Mouse (Mus musculus) midbrain, embryonic 16.5 days (tissue): ENCODE data around the gene Gm49387. TPM values are rescaled to one million over a fixed set of nuclear protein-coding genes. Genes with fewer than 3 reads are reported as not detected.

Source experiments
- ATAC-seq: fragments of 200-750 bp; cut with Nextera tagmentation; 2 replicates; pipeline ENCODE4 v1.8.0; 2017; ENCODE audit warnings: moderate TSS enrichment
- H3K27ac ChIP-seq: fragments of 300-500 bp; sonication (generic); 2 replicates; pipeline ENCODE4 v1.5.1; 2014; ENCODE audit warnings: mild to moderate bottlenecking, low read length, mixed read lengths
- H3K27me3 ChIP-seq: fragments of 300-500 bp; sonication (generic); 2 replicates; pipeline ENCODE4 v1.6.1; 2014; ENCODE audit warnings: low read depth, low read length, mixed read lengths; ENCODE audit not compliant: control insufficient read depth, insufficient read depth
- H3K36me3 ChIP-seq: fragments of 300-500 bp; sonication (generic); 2 replicates; pipeline ENCODE4 v1.6.1; 2014; ENCODE audit warnings: mild to moderate bottlenecking, low read length, moderate library complexity, mixed read lengths; ENCODE audit not compliant: control insufficient read depth, insufficient read depth
- H3K4me1 ChIP-seq: fragments of 300-500 bp; sonication (generic); 2 replicates; pipeline ENCODE4 v1.6.1; 2014; ENCODE audit warnings: mild to moderate bottlenecking, low read length, mixed read lengths; ENCODE audit not compliant: control insufficient read depth, insufficient read depth
- H3K4me2 ChIP-seq: fragments of 300-500 bp; sonication (generic); 2 replicates; pipeline ENCODE4 v1.6.1; 2014; ENCODE audit warnings: mild to moderate bottlenecking, low read length, mixed read lengths
- H3K4me3 ChIP-seq: fragments of 300-500 bp; sonication (generic); 2 replicates; pipeline ENCODE4 v1.5.1; 2014; ENCODE audit warnings: low read depth, mild to moderate bottlenecking, low read length, moderate library complexity, mixed read lengths
- H3K9ac ChIP-seq: fragments of 300-500 bp; sonication (generic); 2 replicates; pipeline ENCODE4 v1.6.1; 2014; ENCODE audit warnings: low read depth, low read length, mixed read lengths
- H3K9me3 ChIP-seq: fragments of 300-500 bp; sonication (generic); replicated peaks from 2 replicates; pipeline ENCODE4 v1.6.1; 2014; ENCODE audit warnings: mild to moderate bottlenecking, low read length, mixed read lengths; ENCODE audit not compliant: control insufficient read depth, poor library complexity, severe bottlenecking
- WGBS: fragments of 180-500 bp; shearing (Covaris S2); extraction: QIAGEN DNeasy Blood & Tissue Kit; methylation state at CpG from one replicate; pipeline ENCODE4 v1.1.7; 2014; 5-methylcytosine and 5-hydroxymethylcytosine counted together
- polyA plus RNA-seq: library from polyadenylated mRNA; unstranded; fragments of >200 nt; fragmentation: Nextera tagmentation; extraction: Ambion mirVana; gene quantifications from 2 replicates; pipeline ENCODE4 v1.2.1, GENCODE M21; 2015

The Gm49387 gene
- polyA plus RNA-seq, 1 experiment from 2014 or later: not detected

DNA sequence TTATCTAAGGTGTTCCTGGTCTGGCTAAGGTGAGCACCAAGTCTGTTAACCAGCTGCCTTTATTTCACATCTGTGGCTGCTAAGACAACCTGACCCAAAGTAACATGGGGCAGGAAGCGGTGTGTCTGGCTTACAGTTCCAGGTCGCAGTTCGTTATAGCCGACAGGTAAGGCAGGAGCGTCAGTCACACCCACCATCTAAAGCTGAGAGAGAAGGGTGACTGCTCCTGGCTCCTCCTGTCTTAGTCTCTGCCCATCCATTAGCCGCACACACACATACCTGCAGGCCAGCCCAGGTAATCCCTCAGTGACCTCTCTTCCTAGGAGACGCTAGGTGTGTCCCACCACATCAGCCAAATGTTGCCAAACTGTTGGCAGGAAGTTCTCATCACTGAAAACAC is 15.7 kb upstream of the Gm49387 start:
- ATAC-seq: no peak
- WGBS: 84% methylated on average over 7 of the region's 7 CpGs
- no peaks in the 10 kb centered on the region for H3K9me3 ChIP-seq

GRCm38 (mm10) chr14:31655406-31655805 is 14.7 kb upstream of the Gm49387 start:
- no peak overlapping the region for H3K4me2 ChIP-seq
- no peak overlapping the region for H3K27ac ChIP-seq
- H3K4me1 ChIP-seq: no peaks in the 10 kb centered on the region
- no peaks in the 10 kb centered on the region for H3K36me3 ChIP-seq
- H3K9ac ChIP-seq: no peak overlapping the region
- 71% methylated on average over 14 of the region's 14 CpGs for WGBS
- H3K9me3 ChIP-seq: no peaks in the 10 kb centered on the region
- no peak overlapping the region for H3K4me3 ChIP-seq
- no peaks in the 10 kb centered on the region for H3K27me3 ChIP-seq
- ATAC-seq: no peak

More for the DNA sequence above, 15.7 kb upstream of the Gm49387 start:
- Histone ChIP-seq H3K27ac (no peak overlapping the region), H3K4me2 (no peak overlapping the region), H3K36me3 (no peaks in the 10 kb centered on the region), H3K27me3 (no peaks in the 10 kb centered on the region), H3K4me3 (no peak overlapping the region), H3K9ac (no peak overlapping the region), H3K4me1 (0 out of 2 replicates have a peak, but pooled peaks cover 2% of the 10 kb centered on the region)

GRCm38 (mm10) chr14:31654816-31655215 is 14.1 kb upstream of the Gm49387 start:
- no peaks in the 10 kb centered on the region for H3K36me3 ChIP-seq
- H3K9me3 ChIP-seq: no peaks in the 10 kb centered on the region
- no peak overlapping the region for H3K4me2 ChIP-seq
- H3K4me3 ChIP-seq: no peak overlapping the region
- H3K27me3 ChIP-seq: no peaks in the 10 kb centered on the region
- no peak overlapping the region for H3K9ac ChIP-seq
- no peaks in the 10 kb centered on the region for H3K4me1 ChIP-seq
- no peak overlapping the region for H3K27ac ChIP-seq
- 84% methylated on average over 5 of the region's 5 CpGs for WGBS
- no peak for ATAC-seq

DNA sequence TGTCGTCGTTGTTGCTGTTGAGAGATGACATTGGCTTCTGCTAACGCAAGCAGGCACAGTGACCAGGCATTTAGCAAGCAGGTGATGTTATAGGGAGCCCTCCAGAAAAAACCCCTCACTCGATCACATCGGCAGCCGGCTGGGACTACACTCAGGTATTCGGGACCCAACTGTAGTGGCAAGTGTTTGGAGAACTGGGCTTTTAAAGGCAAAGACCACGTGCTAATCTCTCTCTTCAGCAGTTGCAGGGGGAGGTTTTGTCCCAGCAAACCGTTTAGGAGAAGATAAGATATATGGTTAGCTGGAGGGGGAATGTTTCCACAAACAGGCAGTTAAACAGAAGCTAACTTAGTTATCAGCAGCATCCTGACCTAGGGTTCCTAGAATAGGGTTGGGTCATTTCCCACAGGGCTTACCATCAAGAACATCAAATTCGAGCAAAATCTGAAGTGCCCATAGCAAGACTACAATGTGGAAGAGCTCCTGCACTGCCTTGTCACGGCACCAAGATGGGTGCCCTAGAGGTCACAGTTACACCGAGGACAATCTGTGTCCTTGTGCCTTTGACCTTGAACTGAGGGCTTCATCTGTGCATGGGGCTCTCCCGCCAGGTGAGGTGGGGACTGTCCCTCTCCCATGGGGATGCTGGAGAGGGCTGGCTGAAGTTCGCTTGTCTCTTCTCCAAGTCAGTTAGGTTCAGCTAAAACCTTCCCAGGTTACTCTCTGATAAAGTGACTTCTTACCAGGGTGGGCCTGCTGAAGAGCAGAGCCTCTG is 12.6 kb upstream of the Gm49387 start:
- no peaks in the 10 kb centered on the region for H3K9me3 ChIP-seq
- no peak for ATAC-seq
- no peaks in the 10 kb centered on the region for H3K4me1 ChIP-seq
- WGBS: 86% methylated on average over 14 of the region's 14 CpGs
- no peaks in the 10 kb centered on the region for H3K27me3 ChIP-seq
- no peak overlapping the region for H3K4me3 ChIP-seq
- no peak overlapping the region for H3K27ac ChIP-seq
- no peaks in the 10 kb centered on the region for H3K36me3 ChIP-seq
- H3K9ac ChIP-seq: no peak overlapping the region
- H3K4me2 ChIP-seq: no peak overlapping the region

DNA sequence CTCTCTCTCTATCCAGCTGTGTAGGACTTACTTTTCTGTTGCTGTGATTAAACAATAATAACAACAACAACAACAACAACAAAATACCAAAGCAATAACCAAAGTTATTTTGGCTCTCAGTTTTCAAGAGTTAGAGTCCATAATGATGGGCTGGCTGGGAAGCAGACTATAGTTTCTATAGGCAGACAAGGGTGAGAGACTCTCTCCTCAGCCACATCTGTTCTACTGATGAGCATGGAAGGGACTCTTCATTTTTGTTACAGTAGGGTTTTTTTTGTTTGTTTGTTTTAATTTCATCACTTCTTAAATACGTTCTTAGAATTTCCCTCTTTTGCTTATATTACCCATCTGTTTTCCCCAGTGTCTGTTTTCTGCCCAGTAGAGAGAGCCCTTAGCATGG is 11.9 kb upstream of the Gm49387 start:
- Histone ChIP-seq H3K9me3 (no peaks in the 10 kb centered on the region), H3K4me1 (no peaks in the 10 kb centered on the region), H3K4me3 (no peak overlapping the region), H3K27me3 (no peaks in the 10 kb centered on the region), H3K4me2 (no peak overlapping the region), H3K36me3 (no peaks in the 10 kb centered on the region), H3K27ac (no peak overlapping the region), H3K9ac (no peak overlapping the region)
- 92% methylated on average over 1 of the region's 1 CpGs for WGBS
- ATAC-seq: no peak

DNA sequence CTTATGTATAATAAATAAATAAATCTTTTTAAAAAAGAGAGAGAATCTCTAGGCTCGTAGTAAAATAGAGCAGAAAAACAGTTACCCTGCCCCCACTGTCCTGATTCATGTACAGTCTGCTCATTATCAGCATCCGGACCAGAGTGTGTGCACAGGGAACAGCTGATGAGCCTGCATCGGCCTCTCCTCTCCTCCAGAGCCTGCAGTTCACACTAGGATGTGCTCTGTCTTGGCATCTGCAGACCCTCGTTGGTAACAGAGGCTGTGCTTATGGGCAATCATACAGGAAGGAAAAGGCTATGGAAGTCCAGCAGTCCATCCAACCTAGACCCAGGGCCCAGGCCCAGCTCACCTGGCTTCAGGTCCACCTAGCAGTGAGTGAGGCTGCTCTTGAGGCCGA is 11.4 kb upstream of the Gm49387 start:
- no peak overlapping the region for H3K4me2 ChIP-seq
- H3K9me3 ChIP-seq: no peaks in the 10 kb centered on the region
- no peaks in the 10 kb centered on the region for H3K27me3 ChIP-seq
- no peaks in the 10 kb centered on the region for H3K4me1 ChIP-seq
- ATAC-seq: no peak
- H3K9ac ChIP-seq: no peak overlapping the region
- H3K27ac ChIP-seq: no peak overlapping the region
- H3K4me3 ChIP-seq: no peak overlapping the region
- H3K36me3 ChIP-seq: no peaks in the 10 kb centered on the region
- WGBS: 78% methylated on average over 5 of the region's 5 CpGs

DNA sequence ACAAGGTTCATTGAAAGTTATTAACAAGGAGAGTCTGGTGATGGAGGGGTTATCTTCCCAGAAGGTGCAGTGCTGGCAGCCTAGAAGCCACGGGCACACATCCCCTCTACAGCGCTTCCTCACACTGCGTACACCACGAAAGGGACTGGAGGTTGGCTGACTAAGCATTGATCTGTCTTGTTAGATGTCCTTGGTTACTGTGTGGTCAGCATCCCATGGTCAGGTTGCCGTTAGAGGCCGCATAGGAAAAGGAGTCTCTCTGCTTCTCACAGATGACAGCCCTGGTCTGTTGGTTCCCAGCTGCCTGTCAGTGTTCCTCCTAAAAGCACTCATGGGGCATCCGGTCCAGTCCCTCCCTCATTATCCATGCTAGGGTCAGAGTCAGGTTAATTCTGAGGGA is 10.5 kb upstream of the Gm49387 start:
- Histone ChIP-seq H3K9ac (no peak overlapping the region), H3K4me1 (no peaks in the 10 kb centered on the region), H3K27me3 (no peaks in the 10 kb centered on the region), H3K9me3 (no peaks in the 10 kb centered on the region), H3K4me2 (no peak overlapping the region), H3K4me3 (no peak overlapping the region), H3K36me3 (no peaks in the 10 kb centered on the region), H3K27ac (no peak overlapping the region)
- 92% methylated on average over 7 of the region's 7 CpGs for WGBS
- ATAC-seq: no peak

- H3K9me3 ChIP-seq: no peaks in the 10 kb centered on the region
- no peak overlapping the region for H3K9ac ChIP-seq
- H3K27me3 ChIP-seq: no peaks in the 10 kb centered on the region
- H3K27ac ChIP-seq: no peak overlapping the region
- WGBS: 98% methylated on average over 3 of the region's 3 CpGs
- H3K4me2 ChIP-seq: no peak overlapping the region
- H3K36me3 ChIP-seq: no peaks in the 10 kb centered on the region
- no peaks in the 10 kb centered on the region for H3K4me1 ChIP-seq
- H3K4me3 ChIP-seq: no peak overlapping the region
- ATAC-seq: no peak
These were observed 9.7 kb upstream of the Gm49387 start for GRCm38 (mm10) chr14:31650347-31650746.

GRCm38 (mm10) chr14:31647991-31648390 is 7.3 kb upstream of the Gm49387 start:
- no peaks in the 10 kb centered on the region for H3K4me1 ChIP-seq
- no peak overlapping the region for H3K4me3 ChIP-seq
- no peak overlapping the region for H3K4me2 ChIP-seq
- WGBS: 90% methylated on average over 10 of the region's 10 CpGs
- H3K9ac ChIP-seq: no peak overlapping the region
- no peaks in the 10 kb centered on the region for H3K27me3 ChIP-seq
- no peaks in the 10 kb centered on the region for H3K9me3 ChIP-seq
- H3K36me3 ChIP-seq: no peaks in the 10 kb centered on the region
- ATAC-seq: no peak
- no peak overlapping the region for H3K27ac ChIP-seq
